Mouse (Mus musculus) intestine, embryonic 16.5 days (tissue): ENCODE results near the gene Tmem207. TPM values are rescaled to one million over a fixed set of nuclear protein-coding genes. Genes with fewer than 3 reads are reported as not detected.

ENCODE experiments used
- ATAC-seq: fragments of 200-750 bp; cut with Nextera tagmentation; 2 replicates; pipeline ENCODE4 v1.8.0; 2017; ENCODE audit warnings: moderate TSS enrichment, moderate library complexity
- H3K27ac ChIP-seq: fragments of 300-500 bp; sonication (generic); 2 replicates; pipeline ENCODE4 v1.5.1; 2014; ENCODE audit warnings: mild to moderate bottlenecking, low read length
- H3K27me3 ChIP-seq: fragments of 300-500 bp; sonication (generic); replicated peaks from 2 replicates; pipeline ENCODE4 v1.6.1; 2014; ENCODE audit warnings: low read length, control low read depth, mixed read lengths; ENCODE audit not compliant: control insufficient read depth, insufficient read depth
- H3K36me3 ChIP-seq: fragments of 300-500 bp; sonication (generic); 2 replicates; pipeline ENCODE4 v1.6.1; 2014; ENCODE audit warnings: low read length, control low read depth; ENCODE audit not compliant: control insufficient read depth, insufficient read depth
- H3K4me1 ChIP-seq: fragments of 300-500 bp; sonication (generic); 2 replicates; pipeline ENCODE4 v1.6.1; 2014; ENCODE audit warnings: low read length, control low read depth, mixed read lengths; ENCODE audit not compliant: control insufficient read depth, insufficient read depth
- H3K4me2 ChIP-seq: fragments of 300-500 bp; sonication (generic); 2 replicates; pipeline ENCODE4 v1.6.1; 2014; ENCODE audit warnings: low read depth, low read length, control low read depth
- H3K4me3 ChIP-seq: fragments of 300-500 bp; sonication (generic); 2 replicates; pipeline ENCODE4 v1.5.1; 2014; ENCODE audit warnings: mild to moderate bottlenecking, low read length
- H3K9ac ChIP-seq: fragments of 300-500 bp; sonication (generic); 2 replicates; pipeline ENCODE4 v1.6.1; 2014; ENCODE audit warnings: low read depth, low read length
- H3K9me3 ChIP-seq: fragments of 300-500 bp; sonication (generic); 2 replicates; pipeline ENCODE4 v1.6.1; 2016; ENCODE audit warnings: low read length, control low read depth; ENCODE audit not compliant: control insufficient read depth
- WGBS: fragments of 180-500 bp; shearing (Covaris S2); extraction: QIAGEN DNeasy Blood & Tissue Kit; methylation state at CpG from one replicate; pipeline ENCODE4 v1.1.7; 2014; 5-methylcytosine and 5-hydroxymethylcytosine counted together
- polyA plus RNA-seq: library from polyadenylated mRNA; unstranded; fragments of >200 nt; fragmentation: Nextera tagmentation; extraction: Ambion mirVana; gene quantifications from 2 replicates; pipeline ENCODE4 v1.2.1, GENCODE M21; 2015

Tmem207 gene
- polyA plus RNA-seq, 1 experiment from 2014 or later = not detected

DNA sequence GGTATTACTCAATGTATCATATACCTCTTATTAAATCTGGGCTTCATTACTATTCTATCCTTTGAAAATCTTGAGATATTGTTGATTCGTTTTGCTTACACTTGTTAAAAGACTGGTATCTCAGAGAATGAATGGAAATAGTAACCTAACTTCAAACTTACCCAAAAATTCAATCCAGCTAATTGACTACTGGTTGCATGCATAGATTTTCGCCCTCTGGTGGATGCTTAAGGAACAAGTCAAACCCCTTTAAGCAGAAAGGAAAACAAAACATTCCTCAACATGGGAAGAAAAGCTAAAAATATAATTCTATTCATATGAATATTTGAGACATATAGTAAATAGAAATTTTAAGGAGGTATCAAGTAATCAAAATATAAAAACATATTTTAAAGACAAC is 30.8 kb downstream of the Tmem207 start:
- Histone ChIP-seq H3K4me3 (no peak overlapping the region), H3K4me2 (no peak overlapping the region), H3K36me3 (no peaks in the 10 kb centered on the region), H3K9me3 (no peaks in the 10 kb centered on the region), H3K27ac (no peak overlapping the region), H3K9ac (no peak overlapping the region), H3K4me1 (no peaks in the 10 kb centered on the region), H3K27me3 (no peaks in the 10 kb centered on the region)
- 18% methylated on average over 2 of the region's 2 CpGs for WGBS
- ATAC-seq = no peak

DNA sequence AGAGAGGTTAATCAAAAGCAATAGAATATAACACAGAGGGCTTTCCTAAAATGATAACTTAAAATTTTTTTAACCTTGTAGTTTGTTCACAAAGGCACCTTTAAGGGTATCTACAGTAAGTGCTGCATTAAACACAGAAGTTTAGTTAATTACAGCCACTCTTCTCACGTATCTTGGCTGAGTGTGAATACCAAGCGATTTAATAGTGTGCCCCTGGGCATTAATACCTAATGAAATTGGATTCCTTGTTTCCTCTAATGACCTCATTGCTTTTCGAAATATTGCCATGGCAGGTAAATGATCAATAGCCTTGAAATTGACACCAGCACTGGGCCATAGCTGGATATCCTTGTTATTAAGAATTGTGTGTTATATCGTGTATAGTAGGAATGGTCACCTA is 55.3 kb downstream of the Tmem207 start:
- WGBS = 85% methylated on average over 4 of the region's 4 CpGs

DNA sequence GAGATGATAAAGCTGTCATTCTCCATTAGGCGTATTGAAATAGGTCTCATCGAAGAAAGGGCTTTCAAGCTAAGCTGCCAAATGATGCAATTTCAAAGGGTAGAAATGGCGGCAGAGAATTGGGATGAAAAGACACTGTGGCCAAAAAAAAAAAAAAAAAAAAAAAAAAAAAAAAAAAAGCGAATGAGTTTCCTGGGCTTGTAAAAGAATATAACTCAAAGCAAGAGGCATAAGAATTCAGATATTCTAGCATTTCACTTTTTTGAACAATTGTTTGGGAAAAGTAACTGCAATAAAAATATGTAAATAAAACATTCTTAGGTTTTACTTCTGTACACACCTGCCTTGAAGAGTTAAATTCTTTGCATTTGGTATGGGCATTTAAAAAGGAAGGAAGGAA is 60.0 kb downstream of the Tmem207 start:
- Histone ChIP-seq H3K4me1 (no peaks in the 10 kb centered on the region), H3K9ac (no peak overlapping the region), H3K4me3 (no peak overlapping the region), H3K27ac (no peak overlapping the region), H3K36me3 (no peaks in the 10 kb centered on the region), H3K27me3 (no peaks in the 10 kb centered on the region), H3K9me3 (no peaks in the 10 kb centered on the region), H3K4me2 (no peak overlapping the region)
- no peak for ATAC-seq
- WGBS = 88% methylated on average over 4 of the region's 4 CpGs

More for the DNA sequence above, 55.3 kb downstream of the Tmem207 start:
- H3K4me2 ChIP-seq = no peak overlapping the region
- no peak for ATAC-seq
- no peaks in the 10 kb centered on the region for H3K9me3 ChIP-seq
- no peaks in the 10 kb centered on the region for H3K4me1 ChIP-seq
- no peak overlapping the region for H3K4me3 ChIP-seq
- no peaks in the 10 kb centered on the region for H3K36me3 ChIP-seq
- H3K9ac ChIP-seq = no peak overlapping the region
- H3K27ac ChIP-seq = no peak overlapping the region
- H3K27me3 ChIP-seq = no peaks in the 10 kb centered on the region

DNA sequence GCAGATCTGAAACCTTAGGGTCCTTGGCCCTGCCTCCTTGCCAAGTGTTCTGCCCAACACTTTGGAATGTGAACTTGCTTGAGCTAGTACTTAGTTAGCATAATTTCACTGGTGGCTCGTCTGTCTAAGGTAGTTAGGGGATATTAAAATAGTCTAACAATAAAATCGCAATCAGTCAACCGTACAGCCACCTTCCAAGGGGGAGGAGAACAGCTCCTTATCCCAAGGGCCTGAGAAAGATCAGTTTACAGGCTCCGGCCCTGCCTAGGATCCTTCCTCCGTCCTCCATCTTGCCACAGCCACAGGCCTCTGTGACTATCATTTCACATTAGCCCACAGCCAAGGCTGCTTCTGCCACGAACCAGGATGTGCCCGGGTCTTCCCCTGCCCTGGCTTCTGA is 63.7 kb downstream of the Tmem207 start, which contains the start of gene Cldn16:
Gene Cldn16 (plus strand): TSS at position 301 of the 400 bp plus-strand sequence.
- H3K9me3 ChIP-seq = no peaks in the 10 kb centered on the region
- no peaks in the 10 kb centered on the region for H3K27me3 ChIP-seq
- H3K4me2 ChIP-seq = no peak within 1 kb of the TSS
- no peaks in the 10 kb centered on the region for H3K36me3 ChIP-seq
- no peak within 1 kb of the TSS for H3K4me3 ChIP-seq
- ATAC-seq = no peak
- H3K9ac ChIP-seq = no peak within 1 kb of the TSS
- 77% methylated on average over 7 of the region's 7 CpGs for WGBS
- no peak within 1 kb of the TSS for H3K27ac ChIP-seq
- H3K4me1 ChIP-seq = no peaks in the 10 kb centered on the region

DNA sequence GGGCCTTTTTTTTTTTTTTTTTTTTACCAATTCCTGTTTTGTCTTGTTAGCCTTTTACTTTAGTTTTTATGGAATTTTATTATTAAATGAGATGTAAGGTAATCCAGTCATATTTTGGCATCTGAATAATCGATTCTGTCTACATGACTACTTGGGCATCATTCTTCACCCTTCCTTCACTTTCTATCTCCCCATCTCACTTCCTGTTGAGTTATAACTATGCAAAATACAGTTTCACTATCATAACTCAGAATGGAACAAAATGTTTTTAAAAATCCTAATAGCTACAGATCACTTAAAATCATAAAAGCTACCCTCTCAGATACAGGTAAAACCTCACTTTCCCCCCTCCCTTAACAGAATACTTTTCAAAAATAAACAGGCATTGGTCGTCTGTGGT is 70.4 kb downstream of the Tmem207 start:
- Histone ChIP-seq H3K4me1 (no peaks in the 10 kb centered on the region), H3K9me3 (no peaks in the 10 kb centered on the region), H3K27ac (no peak overlapping the region), H3K4me2 (no peak overlapping the region), H3K36me3 (no peaks in the 10 kb centered on the region), H3K4me3 (no peak overlapping the region), H3K27me3 (no peaks in the 10 kb centered on the region), H3K9ac (no peak overlapping the region)
- ATAC-seq = no peak
- WGBS = 73% methylated on average over 2 of the region's 2 CpGs

DNA sequence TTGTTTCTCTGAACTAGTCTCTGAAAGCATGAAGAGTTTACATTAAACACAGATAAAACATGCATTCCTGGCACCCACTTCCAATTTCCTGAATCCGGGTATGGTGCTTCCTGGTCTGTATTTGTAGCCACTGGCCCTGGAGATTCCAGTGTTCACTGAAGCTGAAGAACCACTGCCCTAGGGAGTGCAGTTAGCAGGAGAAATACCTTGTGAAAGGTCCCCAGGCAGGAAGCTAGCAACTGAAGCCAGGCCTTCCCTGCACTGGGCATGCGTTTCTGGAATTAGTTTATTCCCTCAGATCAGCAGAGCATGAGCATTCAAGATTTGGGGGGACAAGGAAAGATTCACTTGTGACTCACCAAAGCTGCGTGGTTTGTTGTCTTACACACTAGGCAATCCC is 72.4 kb downstream of the Tmem207 start:
- Histone ChIP-seq H3K4me1 (no peaks in the 10 kb centered on the region), H3K27ac (no peak overlapping the region)
- ATAC-seq = no peak

More for the DNA sequence above, 72.4 kb downstream of the Tmem207 start:
- no peaks in the 10 kb centered on the region for H3K9me3 ChIP-seq
- no peak overlapping the region for H3K4me2 ChIP-seq
- no peaks in the 10 kb centered on the region for H3K36me3 ChIP-seq
- H3K27me3 ChIP-seq = no peaks in the 10 kb centered on the region
- no peak overlapping the region for H3K9ac ChIP-seq
- 50% methylated on average over 3 of the region's 3 CpGs for WGBS
- no peak overlapping the region for H3K4me3 ChIP-seq

Other genes with a start within 250 kb of the Tmem207 start
- 5.5 and 5.6 TPM in 2 replicates for gene Cldn1, start 154.9 kb downstream of the Tmem207 start, polyA plus RNA-seq
- gene Cldn16, start 63.6 kb downstream of the Tmem207 start, polyA plus RNA-seq = not detected in 2 replicates
- 4.0 and 4.6 TPM in 2 replicates for gene Il1rap, start 54.9 kb upstream of the Tmem207 start, polyA plus RNA-seq